Mouse (Mus musculus) forebrain, embryonic 10.5 days (tissue): ENCODE data around the gene Olfr1419. TPM values are rescaled to one million over a fixed set of nuclear protein-coding genes. Genes with fewer than 3 reads are reported as not detected.
A peak's percentile ranks its signal among the peaks of the same experiment; 100 is the strongest.
"Not testable (repeated sequence)": the region's sequence is repeated elsewhere in the genome, so short reads cannot be mapped to it uniquely, and the experiment has no call there.

Experiments
- DNase-seq: peaks from one replicate; pipeline ENCODE4 v3.0.0-alpha.2; 2017; ENCODE audit warnings: low spot score; ENCODE audit errors: extremely low spot score
- H3K27ac ChIP-seq: fragments of 300-500 bp; sonication (generic); 2 replicates; pipeline ENCODE4 v1.5.1; 2016; ENCODE audit warnings: mild to moderate bottlenecking
- H3K27me3 ChIP-seq: fragments of 300-500 bp; sonication (generic); 2 replicates; pipeline ENCODE4 v1.6.1; 2016; ENCODE audit warnings: mild to moderate bottlenecking; ENCODE audit not compliant: poor library complexity, severe bottlenecking
- H3K36me3 ChIP-seq: fragments of 300-500 bp; sonication (generic); replicated peaks from 2 replicates; pipeline ENCODE4 v1.6.1; 2016; ENCODE audit warnings: mild to moderate bottlenecking, moderate library complexity
- H3K4me1 ChIP-seq: fragments of 300-500 bp; sonication (generic); 2 replicates; pipeline ENCODE4 v1.6.1; 2016
- H3K4me3 ChIP-seq: fragments of 300-500 bp; sonication (generic); 2 replicates; pipeline ENCODE4 v1.5.1; 2016; ENCODE audit warnings: mild to moderate bottlenecking, moderate library complexity
- H3K9me3 ChIP-seq: fragments of 300-500 bp; sonication (generic); 2 replicates; pipeline ENCODE4 v1.6.1; 2016; ENCODE audit warnings: mild to moderate bottlenecking, moderate library complexity
- WGBS: fragments of 180-500 bp; shearing (Covaris S2); methylation state at CpG from one replicate; pipeline ENCODE4 v1.1.7; 2016; 5-methylcytosine and 5-hydroxymethylcytosine counted together
- polyA plus RNA-seq: library from polyadenylated mRNA; unstranded; fragments of >200 nt; fragmentation: Nextera tagmentation; extraction: Ambion mirVana; gene quantifications from 2 replicates; pipeline ENCODE4 v1.2.1, GENCODE M21; 2016

The Olfr1419 gene
- not detected in 2 replicates for polyA plus RNA-seq

GRCm38 (mm10) chr19:11875006-11875405 lies at the start of gene Olfr1419:
Gene Olfr1419, minus strand, starts transcription at chr19:11875106.
- Histone ChIP-seq H3K4me1 (no peaks in the 10 kb centered on the region), H3K27ac (no peak within 1 kb of the TSS), H3K9me3 (no peaks in the 10 kb centered on the region), H3K4me3 (no peak within 1 kb of the TSS), H3K36me3 (no peaks in the 10 kb centered on the region), H3K27me3 (no peaks in the 10 kb centered on the region)
- DNase-seq, result no peak
- WGBS, result 68% methylated on average over 1 of the region's 1 CpGs

GRCm38 (mm10) chr19:11922515-11922914 lies 47.6 kb upstream of the Olfr1419 start:
- not testable (repeated sequence) for DNase-seq, H3K27ac ChIP-seq, H3K27me3 ChIP-seq, H3K9me3 ChIP-seq, H3K4me1 ChIP-seq, H3K4me3 ChIP-seq
- WGBS, result 93% methylated on average over 2 of the region's 2 CpGs
- peaks cover 88% of the 10 kb centered on the region for H3K36me3 ChIP-seq

DNA sequence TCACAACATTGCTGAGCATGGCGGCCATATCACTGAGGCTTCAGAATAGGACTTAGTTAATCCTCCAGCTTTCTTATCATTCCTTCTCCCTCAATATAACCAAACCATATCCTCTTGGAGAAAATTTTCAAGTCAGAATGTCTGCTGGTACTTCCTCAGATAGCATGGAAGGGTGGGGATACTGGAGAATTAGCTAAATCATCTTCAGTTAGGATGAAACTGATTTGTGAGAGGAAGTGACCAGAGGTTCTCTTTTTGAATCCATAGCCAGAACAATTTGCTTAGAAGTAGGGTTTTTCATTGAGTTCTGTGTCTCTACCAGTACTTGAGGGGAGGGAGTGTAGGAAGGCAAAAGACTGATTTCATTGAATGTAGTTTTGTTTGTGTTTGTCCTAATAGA lies 47.2 kb upstream of the Olfr1419 start:
- Histone ChIP-seq H3K36me3 (peaks cover 88% of the 10 kb centered on the region), H3K27ac (no peak overlapping the region), H3K9me3 (no peaks in the 10 kb centered on the region), H3K4me3 (no peak overlapping the region), H3K27me3 (no peaks in the 10 kb centered on the region), H3K4me1 (no peaks in the 10 kb centered on the region)
- no peak for DNase-seq
- WGBS, result 87% methylated on average over 1 of the region's 1 CpGs

- Histone ChIP-seq H3K4me3 (no peak overlapping the region), H3K27ac (no peak overlapping the region), H3K4me1 (peaks cover 18% of the 10 kb centered on the region), H3K27me3 (no peaks in the 10 kb centered on the region), H3K9me3 (no peaks in the 10 kb centered on the region), H3K36me3 (peaks cover 55% of the 10 kb centered on the region)
- 88% methylated on average over 2 of the region's 2 CpGs for WGBS
- no peak for DNase-seq
Measured at GRCm38 (mm10) chr19:11915804-11916203, 40.9 kb upstream of the Olfr1419 start.

DNA sequence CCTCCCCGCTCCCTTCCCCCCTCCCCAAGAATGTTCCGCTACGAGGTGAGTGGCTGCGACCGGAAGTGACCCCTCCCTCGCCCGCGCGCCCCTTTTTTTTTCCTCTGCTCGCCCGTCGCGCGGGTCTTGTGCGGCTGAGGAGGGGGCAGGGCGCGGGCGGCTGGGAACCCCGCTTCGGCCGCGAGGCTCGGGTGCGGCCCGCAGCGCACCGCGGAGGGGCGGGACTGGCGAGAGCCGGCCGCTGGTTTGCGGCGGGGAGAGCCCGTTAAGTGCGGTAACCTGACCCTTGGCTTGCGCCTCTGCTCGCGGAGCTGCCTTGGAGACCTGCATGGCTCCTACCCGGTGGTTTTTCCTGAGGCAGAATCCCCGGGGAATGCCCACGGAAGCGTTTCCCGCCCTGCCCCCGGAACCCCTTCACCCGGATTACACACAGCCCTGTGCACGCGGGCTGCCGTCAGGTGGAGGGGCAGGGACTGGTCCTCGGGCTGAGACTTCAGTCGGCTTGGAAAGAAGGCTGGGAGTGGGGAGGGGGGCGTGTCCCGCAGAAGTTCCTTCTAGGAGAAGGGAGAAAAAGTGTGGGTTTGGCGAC lies 37.7 kb upstream of the Olfr1419 start:
- H3K4me3 ChIP-seq, result peak overlapping the region; percentile 87
- peak; percentile 71 for DNase-seq
- H3K4me1 ChIP-seq, result peaks cover 18% of the 10 kb centered on the region
- peaks cover 34% of the 10 kb centered on the region for H3K36me3 ChIP-seq
- peak overlapping the region; percentile 95 for H3K27ac ChIP-seq
- WGBS, result under 1% methylated on average over 49 of the region's 54 CpGs
- no peaks in the 10 kb centered on the region for H3K27me3 ChIP-seq
- no peaks in the 10 kb centered on the region for H3K9me3 ChIP-seq

GRCm38 (mm10) chr19:11912037-11912532 lies 37.2 kb upstream of the Olfr1419 start, which contains the start of gene Patl1:
Gene Patl1, plus strand, starts transcription at chr19:11912399.
- peak within 1 kb of the TSS; percentile 87 for H3K4me3 ChIP-seq
- no peaks in the 10 kb centered on the region for H3K27me3 ChIP-seq
- H3K36me3 ChIP-seq, result peaks cover 29% of the 10 kb centered on the region
- peak within 1 kb of the TSS; percentile 95 for H3K27ac ChIP-seq
- no peaks in the 10 kb centered on the region for H3K9me3 ChIP-seq
- under 1% methylated on average over 47 of the region's 53 CpGs for WGBS
- DNase-seq, result peak; percentile 97
- peaks cover 18% of the 10 kb centered on the region for H3K4me1 ChIP-seq

- Histone ChIP-seq H3K36me3 (peaks cover 24% of the 10 kb centered on the region), H3K9me3 (no peaks in the 10 kb centered on the region), H3K4me3 (peak overlapping the region; percentile 87), H3K4me1 (peaks cover 18% of the 10 kb centered on the region), H3K27ac (peak overlapping the region; percentile 95), H3K27me3 (no peaks in the 10 kb centered on the region)
- DNase-seq, result no peak
- WGBS, result 3% methylated on average over 17 of the region's 17 CpGs
Measured at GRCm38 (mm10) chr19:11911603-11912002, 36.7 kb upstream of the Olfr1419 start.

DNA sequence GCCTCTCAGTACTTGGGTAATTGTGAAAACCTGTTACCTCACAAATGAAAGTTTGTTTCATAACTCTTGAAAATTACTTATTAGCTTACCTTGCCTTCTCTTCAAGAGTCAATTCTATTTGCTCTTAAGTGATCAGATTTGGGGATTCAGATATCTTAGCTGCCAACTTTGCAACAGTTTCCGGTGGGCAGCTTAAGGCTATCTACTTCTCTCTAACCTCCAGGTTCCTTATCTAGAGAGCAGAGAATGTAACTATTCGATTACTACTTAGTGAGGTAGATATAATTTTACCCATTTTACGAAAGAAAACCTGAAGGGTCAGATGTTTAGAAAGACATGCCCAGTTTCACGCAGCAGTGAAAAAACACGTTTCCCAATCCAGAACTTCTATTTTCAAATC lies 36.1 kb upstream of the Olfr1419 start:
- peaks cover 18% of the 10 kb centered on the region for H3K36me3 ChIP-seq
- 93% methylated on average over 5 of the region's 5 CpGs for WGBS
- DNase-seq, result no peak
- H3K4me1 ChIP-seq, result peaks cover 18% of the 10 kb centered on the region
- no peaks in the 10 kb centered on the region for H3K27me3 ChIP-seq
- H3K9me3 ChIP-seq, result no peaks in the 10 kb centered on the region
- H3K4me3 ChIP-seq, result peak overlapping the region; percentile 87
- H3K27ac ChIP-seq, result no peak overlapping the region

DNA sequence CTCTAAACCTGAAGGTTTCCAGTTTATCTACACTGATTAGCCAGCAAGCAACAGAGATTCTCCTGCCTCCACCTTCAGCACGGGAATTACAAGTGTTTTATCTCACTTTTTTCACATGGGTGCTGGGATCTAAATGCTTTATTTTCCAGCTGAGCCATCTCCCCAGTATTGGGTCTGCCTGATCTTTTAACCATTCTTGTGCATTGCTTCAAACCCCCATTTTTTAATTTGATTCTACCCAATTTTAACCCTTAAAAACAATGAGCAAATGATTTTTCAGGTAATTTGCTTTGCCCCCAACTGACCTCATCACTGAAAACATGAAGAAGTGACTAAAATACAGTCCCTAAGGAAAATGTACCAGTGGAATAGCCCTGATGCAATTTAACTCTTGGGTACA lies 11.4 kb upstream of the Olfr1419 start, which contains the start of gene Olfr1420:
Olfr1420 (plus strand) TSS at position 301 of the 400 bp plus-strand sequence.
- H3K27ac ChIP-seq, result no peak within 1 kb of the TSS
- H3K36me3 ChIP-seq, result no peaks in the 10 kb centered on the region
- no peak within 1 kb of the TSS for H3K4me3 ChIP-seq
- no peaks in the 10 kb centered on the region for H3K9me3 ChIP-seq
- H3K27me3 ChIP-seq, result no peaks in the 10 kb centered on the region
- WGBS, result 68% methylated on average over 1 of the region's 1 CpGs
- H3K4me1 ChIP-seq, result no peaks in the 10 kb centered on the region
- DNase-seq, result no peak

DNA sequence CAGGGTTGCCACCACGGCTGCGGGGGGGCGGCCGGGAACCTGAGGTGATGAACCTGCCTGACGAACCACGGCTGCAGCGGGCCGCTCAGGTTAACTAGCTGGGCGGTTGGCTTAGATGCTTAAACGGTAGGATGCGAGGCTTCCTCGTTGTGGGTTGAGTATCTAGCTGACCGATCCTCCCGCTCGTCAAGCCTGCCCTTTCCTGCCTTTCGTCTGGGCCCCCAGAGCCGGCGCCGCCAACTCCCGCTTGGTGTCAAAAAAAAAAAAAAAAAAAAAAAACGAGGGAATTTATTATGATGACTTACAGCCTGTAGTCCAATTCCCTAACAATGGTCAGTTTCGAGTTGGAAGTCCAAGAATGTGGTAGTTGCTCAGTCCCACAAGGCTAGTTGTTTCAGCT lies 3.5 kb upstream of the Olfr1419 start:
- WGBS, result 71% methylated on average over 22 of the region's 22 CpGs
- DNase-seq, H3K4me1 ChIP-seq, H3K36me3 ChIP-seq, H3K9me3 ChIP-seq, H3K27ac ChIP-seq, H3K27me3 ChIP-seq, H3K4me3 ChIP-seq: not testable (repeated sequence)

- peaks cover 9% of the 10 kb centered on the region; the same call in 1 of the 2 replicates for H3K9me3 ChIP-seq
- no peak overlapping the region for H3K4me3 ChIP-seq
- H3K27me3 ChIP-seq, result no peaks in the 10 kb centered on the region
- WGBS, result 84% methylated on average over 2 of the region's 2 CpGs
- no peaks in the 10 kb centered on the region for H3K36me3 ChIP-seq
- DNase-seq, result no peak
- H3K4me1 ChIP-seq, result no peaks in the 10 kb centered on the region
- no peak overlapping the region for H3K27ac ChIP-seq
Measured at GRCm38 (mm10) chr19:11867837-11868236, 7.1 kb downstream of the Olfr1419 start.

DNA sequence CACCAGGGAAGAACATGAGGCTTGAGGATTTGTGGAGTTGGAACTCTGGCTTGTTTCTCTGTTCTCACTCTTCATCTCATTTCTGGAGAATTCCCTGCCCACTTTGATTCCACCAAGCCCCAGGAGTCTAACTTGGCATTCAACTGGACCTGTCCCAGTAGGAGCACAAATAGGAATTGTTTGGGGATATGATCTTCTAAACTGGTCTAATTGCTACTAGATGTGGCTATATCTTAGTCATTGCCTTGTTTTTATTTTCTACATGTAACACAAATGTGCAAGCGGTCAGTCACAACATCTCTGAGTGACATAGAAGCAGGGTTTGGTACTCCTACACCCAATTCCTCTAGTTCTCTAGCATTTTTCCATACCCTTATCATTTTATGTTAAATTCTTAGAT lies 13.9 kb downstream of the Olfr1419 start, which contains the start of gene Olfr1418:
Olfr1418 (minus strand) TSS at position 101 of the 400 bp plus-strand sequence.
- no peak for DNase-seq
- Histone ChIP-seq H3K9me3 (no peaks in the 10 kb centered on the region; the same call in 1 of the 2 replicates), H3K27me3 (no peaks in the 10 kb centered on the region), H3K4me3 (no peak within 1 kb of the TSS), H3K27ac (no peak within 1 kb of the TSS), H3K36me3 (no peaks in the 10 kb centered on the region), H3K4me1 (no peaks in the 10 kb centered on the region)
- 96% methylated on average over 1 of the region's 1 CpGs for WGBS

DNA sequence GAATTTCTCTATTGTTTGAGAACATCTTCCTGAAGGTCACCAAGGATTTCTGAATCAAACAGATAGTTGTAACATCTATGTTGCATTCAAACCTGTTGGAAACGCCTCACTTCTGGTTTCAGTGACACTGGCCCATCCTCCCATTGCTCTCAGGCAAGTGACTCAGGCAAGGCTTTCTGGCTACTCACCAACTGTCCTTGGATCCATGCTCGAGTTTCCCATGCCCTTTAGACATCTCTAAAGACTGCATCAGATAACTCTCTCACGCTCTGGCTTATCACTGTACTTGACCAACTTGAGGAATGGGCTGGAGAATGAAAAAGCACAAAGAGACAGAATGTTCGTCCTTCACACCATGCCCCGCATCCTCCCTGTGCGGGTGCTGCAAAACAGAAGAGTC lies 18.4 kb downstream of the Olfr1419 start:
- H3K36me3 ChIP-seq, result no peaks in the 10 kb centered on the region
- DNase-seq, result no peak
- WGBS, result 79% methylated on average over 6 of the region's 6 CpGs
- H3K27me3 ChIP-seq, result no peaks in the 10 kb centered on the region
- H3K9me3 ChIP-seq, result no peaks in the 10 kb centered on the region
- no peaks in the 10 kb centered on the region for H3K4me1 ChIP-seq
- H3K4me3 ChIP-seq, result no peak overlapping the region
- H3K27ac ChIP-seq, result no peak overlapping the region
